Mouse (Mus musculus) MEL (cell line): Measurements from ENCODE around the gene Slc16a10. TPM values are rescaled to one million over a fixed set of nuclear protein-coding genes. Genes with fewer than 3 reads are reported as not detected.

ENCODE experiments used
- DNase-seq: peaks from one replicate; pipeline ENCODE4 v3.0.0; 2011; ENCODE audit warnings: low read depth, low spot score
- H3K27ac ChIP-seq: 2 replicates; pipeline ENCODE4 v1.5.1; 2012; ENCODE audit warnings: low read depth, mild to moderate bottlenecking, control low read depth, low read length, moderate library complexity; ENCODE audit not compliant: control insufficient read depth
- H3K27me3 ChIP-seq, 2 experiments: fragments of 150-350 bp in 1 of 2; sonication (generic) in 1 of 2; 2 replicates each; pipeline ENCODE4 v1.6.1; 2012; ENCODE audit warnings: low read length in 2 of 2, mild to moderate bottlenecking in 2 of 2, improper control_type of control experiment in 1 of 2, moderate library complexity in 1 of 2; ENCODE audit not compliant: insufficient read depth in 2 of 2, control insufficient read depth in 1 of 2
- H3K36me3 ChIP-seq, 2 experiments: 2 replicates each; pipeline ENCODE4 v1.6.1; 2012 to 2014; ENCODE audit warnings: low read length in 2 of 2, improper control_type of control experiment in 1 of 2, inconsistent platforms in 1 of 2, mild to moderate bottlenecking in 1 of 2; ENCODE audit not compliant: insufficient read depth in 2 of 2, control insufficient read depth in 1 of 2
- H3K4me1 ChIP-seq, 2 experiments: fragments of 150-350 bp in 1 of 2; sonication (generic) in 1 of 2; 2 replicates each; pipeline ENCODE4 v1.6.1; 2012; ENCODE audit warnings: low read length in 2 of 2, improper control_type of control experiment in 1 of 2, mild to moderate bottlenecking in 1 of 2; ENCODE audit not compliant: insufficient read depth in 2 of 2, control insufficient read depth in 1 of 2
- H3K4me3 ChIP-seq, 2 experiments: fragments of 150-350 bp in 1 of 2; sonication (generic) in 1 of 2; 2 replicates each; pipeline ENCODE4 v1.5.1; 2012; ENCODE audit warnings: low read depth in 2 of 2, low read length in 2 of 2, mild to moderate bottlenecking in 2 of 2, moderate library complexity in 2 of 2, control low read depth in 1 of 2, improper control_type of control experiment in 1 of 2; ENCODE audit not compliant: control insufficient read depth in 1 of 2, insufficient read depth in 1 of 2
- H3K79me2 ChIP-seq: 2 replicates; pipeline ENCODE4 v1.6.1; 2012; ENCODE audit warnings: mild to moderate bottlenecking, low read length, moderate library complexity; ENCODE audit not compliant: control insufficient read depth, poor library complexity, insufficient read depth
- H3K9ac ChIP-seq: 2 replicates; pipeline ENCODE4 v1.6.1; 2012; ENCODE audit warnings: low read depth, mild to moderate bottlenecking, control low read depth, low read length, moderate library complexity; ENCODE audit not compliant: control insufficient read depth, poor library complexity, severe bottlenecking
- H3K9me3 ChIP-seq: fragments of 150-350 bp; sonication (generic); replicated peaks from 2 replicates; pipeline ENCODE4 v1.6.1; 2012; ENCODE audit warnings: mild to moderate bottlenecking, low read length, improper control_type of control experiment, moderate library complexity; ENCODE audit not compliant: insufficient read depth
- CHD1 ChIP-seq: IDR thresholded peaks from 2 replicates; pipeline ENCODE4 v1.6.1; 2012; ENCODE audit warnings: low read depth, mild to moderate bottlenecking, inconsistent platforms, low read length, improper control_type of control experiment
- CHD2 ChIP-seq: IDR thresholded peaks from 2 replicates; pipeline ENCODE4 v1.6.1; 2011; ENCODE audit warnings: low read length, improper control_type of control experiment
- E2F4 ChIP-seq: IDR thresholded peaks from 2 replicates; pipeline ENCODE4 v1.6.1; 2011; ENCODE audit warnings: low read depth, low read length, improper control_type of control experiment, borderline replicate concordance
- ELF1 ChIP-seq: IDR thresholded peaks from 2 replicates; pipeline ENCODE4 v1.6.1; 2014; ENCODE audit warnings: low read depth, mild to moderate bottlenecking, inconsistent platforms, low read length, improper control_type of control experiment, moderate library complexity
- EP300 ChIP-seq, 2 experiments: IDR thresholded peaks; 2 replicates each; pipeline ENCODE4 v1.6.1; 2011; ENCODE audit warnings: improper control_type of control experiment in 2 of 2, low read length in 2 of 2, low read depth in 1 of 2, mild to moderate bottlenecking in 1 of 2
- GATA1 ChIP-seq: IDR thresholded peaks from 2 replicates; pipeline ENCODE4 v1.6.1; 2011; ENCODE audit warnings: low read depth, low read length, improper control_type of control experiment
- JUND ChIP-seq: IDR thresholded peaks from 2 replicates; pipeline ENCODE4 v1.6.1; 2011; ENCODE audit warnings: low read depth, mild to moderate bottlenecking, improper control_type of control experiment, low read length
- MXI1 ChIP-seq: IDR thresholded peaks from 2 replicates; pipeline ENCODE4 v1.6.1; 2011; ENCODE audit warnings: mild to moderate bottlenecking, low read depth, low read length, improper control_type of control experiment
- MYC ChIP-seq: IDR thresholded peaks from 2 replicates; pipeline ENCODE4 v1.6.1; 2011; ENCODE audit warnings: low read depth, mild to moderate bottlenecking, low read length, improper control_type of control experiment, moderate library complexity
- NELFE ChIP-seq: IDR thresholded peaks from 2 replicates; pipeline ENCODE4 v1.6.1; 2011; ENCODE audit warnings: low read depth, low read length, improper control_type of control experiment
- POLR2AphosphoS5 ChIP-seq: IDR thresholded peaks from 2 replicates; pipeline ENCODE4 v1.6.1; 2012; ENCODE audit warnings: low read depth, borderline replicate concordance, mild to moderate bottlenecking, inconsistent platforms, low read length, moderate library complexity, mixed read lengths
- SIN3A ChIP-seq: IDR thresholded peaks from 2 replicates; pipeline ENCODE4 v1.6.1; 2012; ENCODE audit warnings: low read length, improper control_type of control experiment, inconsistent platforms
- SMC3 ChIP-seq: IDR thresholded peaks from 2 replicates; pipeline ENCODE4 v1.6.1; 2011; ENCODE audit warnings: low read depth, low read length, improper control_type of control experiment
- TAL1 ChIP-seq: IDR thresholded peaks from 2 replicates; pipeline ENCODE4 v1.6.1; 2012; ENCODE audit warnings: mild to moderate bottlenecking, inconsistent platforms, low read length, moderate library complexity, mixed read lengths
- TBP ChIP-seq: IDR thresholded peaks from 2 replicates; pipeline ENCODE4 v1.8.0; 2011; ENCODE audit warnings: low read depth, low read length, improper control_type of control experiment
- USF1 ChIP-seq: IDR thresholded peaks from 2 replicates; pipeline ENCODE4 v1.6.1; 2014; ENCODE audit warnings: low read depth, mild to moderate bottlenecking, inconsistent platforms, low read length, improper control_type of control experiment, moderate library complexity
- USF2 ChIP-seq, 2 experiments: IDR thresholded peaks; 2 replicates each; pipeline ENCODE4 v1.6.1; 2011 to 2012; ENCODE audit warnings: improper control_type of control experiment in 2 of 2, low read length in 2 of 2, borderline replicate concordance in 1 of 2, inconsistent platforms in 1 of 2, low read depth in 1 of 2, mild to moderate bottlenecking in 1 of 2; ENCODE audit not compliant: insufficient read depth in 1 of 2
- ZNF384 ChIP-seq: IDR thresholded peaks from 2 replicates; pipeline ENCODE4 v1.6.1; 2012; ENCODE audit warnings: low read depth, mild to moderate bottlenecking, inconsistent platforms, low read length, improper control_type of control experiment
- polyA plus RNA-seq, 2 experiments: library from polyadenylated mRNA; stranded (reverse) in 1 of 2; unstranded in 1 of 2; fragments of >175 nt in 1 of 2; fragments of >200 nt in 1 of 2; gene quantifications; 2 replicates each; pipeline versions ENCODE4 v1.2.1 to v1.2.4; 2012; ENCODE audit warnings: low replicate concordance in 2 of 2, low read depth in 1 of 2; ENCODE audit not compliant: insufficient read length in 2 of 2, insufficient read depth in 1 of 2, missing spikeins in 1 of 2
- total RNA-seq: library from RNA; depleted of rRNA; stranded (reverse); fragments of 300-350 nt; gene quantifications from 2 replicates; pipeline ENCODE4 v1.2.3, GENCODE M21; 2012

Gene Slc16a10
- total and polyA plus RNA-seq, 3 experiments, result 13.2 to 17.9 TPM; not detected in 1

- peaks cover 12 to 21% of the 10 kb centered on the region in 2 experiments for H3K4me1 ChIP-seq
- no peaks in the 10 kb centered on the region for H3K79me2 ChIP-seq
- H3K9ac ChIP-seq, result no peak overlapping the region
- no peak overlapping the region for H3K4me3 ChIP-seq
- H3K27ac ChIP-seq, result no peak overlapping the region
- no peak for TF ChIP-seq POLR2AphosphoS5
- no peak for TF ChIP-seq ELF1
- no peak for TF ChIP-seq TBP
- no peak for TF ChIP-seq USF1
- no peak for TF ChIP-seq MYC
- no peak for TF ChIP-seq SIN3A
- no peak for TF ChIP-seq NELFE
- no peak for TF ChIP-seq GATA1
- no peak for TF ChIP-seq CHD1
- TF ChIP-seq ZNF384, result no peak
- peaks cover 0 to 7% of the 10 kb centered on the region in 2 experiments; a peak in 2 of 4 replicates for H3K36me3 ChIP-seq
- H3K27me3 ChIP-seq, result no peaks in the 10 kb centered on the region
- no peak for DNase-seq
- H3K9me3 ChIP-seq, result no peaks in the 10 kb centered on the region
Measured at GRCm38 (mm10) chr10:40188831-40189230, 46.8 kb upstream of the Slc16a10 start.

GRCm38 (mm10) chr10:40185956-40186355 lies 43.9 kb upstream of the Slc16a10 start:
- Histone ChIP-seq H3K9ac (no peak overlapping the region), H3K27me3 (no peaks in the 10 kb centered on the region), H3K4me1 (peaks cover 8 to 14% of the 10 kb centered on the region in 2 experiments), H3K27ac (no peak overlapping the region), H3K79me2 (no peaks in the 10 kb centered on the region), H3K36me3 (peaks cover 0 to 7% of the 10 kb centered on the region in 2 experiments; a peak in 2 of 4 replicates), H3K4me3 (no peak overlapping the region), H3K9me3 (no peaks in the 10 kb centered on the region)
- TF ChIP-seq USF2 (IDR thresholded peaks at IDR 0.05; ENCODE audit: borderline replicate concordance in 1 of 2, insufficient read depth in 1 of 2, low read depth in 1 of 2, low read length in 2 of 2) (no peak), EP300 (IDR thresholded peaks at IDR 0.05; ENCODE audit: low read depth in 1 of 2, low read length in 2 of 2) (no peak), JUND (no peak), NELFE (no peak), E2F4 (no peak)
- no peak for DNase-seq

GRCm38 (mm10) chr10:40180011-40180410 lies 38.0 kb upstream of the Slc16a10 start:
- H3K4me3 ChIP-seq, result no peak overlapping the region
- TF ChIP-seq CHD2 (no peak), CHD1 (no peak), ZNF384 (no peak), MXI1 (no peak), TAL1 (no peak), SMC3 (no peak), GATA1 (no peak)
- TF ChIP-seq, all 39 proteins: peak for 0
- Histone ChIP-seq H3K27me3 (no peaks in the 10 kb centered on the region), H3K36me3 (peaks cover 0 to 4% of the 10 kb centered on the region in 2 experiments; a peak in 2 of 4 replicates), H3K9me3 (no peaks in the 10 kb centered on the region), H3K9ac (no peak overlapping the region), H3K4me1 (peaks cover 0 to 16% of the 10 kb centered on the region in 2 experiments; a peak in 3 of 4 replicates), H3K27ac (no peak overlapping the region), H3K79me2 (no peaks in the 10 kb centered on the region)
- DNase-seq, result peak; percentile 32
